Mouse (Mus musculus) liver, adult 2 months (tissue): ENCODE measurements around the gene Prss44.

Source experiments
- CTCF ChIP-seq: fragments of 200-500 bp; IDR thresholded peaks from 2 replicates; pipeline ENCODE4 v1.5.1; 2011; ENCODE audit warnings: low read depth, low read length, control low read depth
- POLR2A ChIP-seq: fragments of 200-500 bp; IDR thresholded peaks from 2 replicates; pipeline ENCODE4 v1.6.1; 2011; ENCODE audit warnings: low read length, control low read depth; ENCODE audit not compliant: insufficient read depth; ENCODE audit errors: extremely low read depth

DNA sequence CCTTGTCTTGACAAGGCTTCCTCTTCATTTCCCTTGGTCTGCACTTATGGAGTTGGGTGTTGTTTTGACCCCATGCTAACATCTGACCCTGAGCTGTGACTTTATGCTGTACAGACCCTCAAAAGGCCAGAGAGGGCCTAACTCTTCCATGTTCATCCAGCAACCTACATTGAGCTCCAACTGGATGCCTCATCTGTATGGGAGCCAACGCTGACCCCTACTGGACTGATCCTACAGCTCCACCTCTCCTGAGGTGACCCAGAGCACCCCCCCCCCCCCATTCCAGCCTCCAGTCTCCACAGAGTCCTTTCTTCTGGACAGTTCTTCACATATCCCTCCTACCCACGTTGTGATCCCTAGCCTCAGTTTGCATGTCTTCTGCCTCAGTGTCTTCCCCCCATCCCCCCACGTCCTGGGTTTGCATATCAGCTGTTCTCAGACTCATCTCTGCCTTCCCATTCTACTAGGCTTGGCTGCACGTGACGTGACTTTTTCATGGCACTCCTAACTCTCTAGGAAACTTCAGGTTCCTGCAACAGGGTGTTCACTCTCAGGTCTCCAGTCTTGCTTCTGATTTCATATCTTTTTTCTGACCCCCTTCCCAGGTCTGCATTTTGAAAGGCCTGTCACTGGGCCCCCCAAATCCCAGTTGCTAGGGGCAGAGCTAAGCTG is 34.4 kb upstream of the Prss44 start:
- TF ChIP-seq CTCF (no peak; the same call in 1 of the 2 replicates), POLR2A (no peak)
